Mouse (Mus musculus): Measurements from ENCODE around the gene Fam169a. TPM values are rescaled to one million over a fixed set of nuclear protein-coding genes. Genes with fewer than 3 reads are reported as not detected.
"Not testable (repeated sequence)": the region's sequence is repeated elsewhere in the genome, so short reads cannot be mapped to it uniquely, and the experiment has no call there.

Fam169a gene
- polyA plus RNA-seq, 1 experiment from 2014 or later = 0.31 TPM

DNA sequence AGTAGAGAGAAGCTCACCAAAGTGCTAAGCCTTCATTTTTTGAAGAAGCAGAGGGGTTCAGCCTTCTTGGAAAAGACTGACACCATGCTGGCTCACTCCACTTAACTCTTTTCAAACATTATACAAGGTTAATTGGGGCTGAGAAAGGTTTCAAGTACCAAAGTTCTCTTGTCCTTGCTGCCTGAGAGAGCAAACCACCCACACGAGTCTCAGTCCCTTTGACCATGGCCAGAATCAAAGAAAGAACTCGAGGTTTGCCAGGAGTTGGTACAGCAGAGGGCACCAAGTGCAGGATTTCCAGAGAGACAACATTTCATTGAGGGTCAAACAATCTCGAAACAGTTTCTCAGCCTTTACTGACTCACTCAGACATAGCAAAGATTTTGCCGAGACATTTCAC, 42.0 kb downstream of the Fam169a start:
- ChIA-PET CTCF (no interaction called here), POLR2A (no interaction called here)
- in situ Hi-C loops (cut with MboI; ENCODE audit: low pct_unique_long_range_greater_than_20kb) = no loop called here

DNA sequence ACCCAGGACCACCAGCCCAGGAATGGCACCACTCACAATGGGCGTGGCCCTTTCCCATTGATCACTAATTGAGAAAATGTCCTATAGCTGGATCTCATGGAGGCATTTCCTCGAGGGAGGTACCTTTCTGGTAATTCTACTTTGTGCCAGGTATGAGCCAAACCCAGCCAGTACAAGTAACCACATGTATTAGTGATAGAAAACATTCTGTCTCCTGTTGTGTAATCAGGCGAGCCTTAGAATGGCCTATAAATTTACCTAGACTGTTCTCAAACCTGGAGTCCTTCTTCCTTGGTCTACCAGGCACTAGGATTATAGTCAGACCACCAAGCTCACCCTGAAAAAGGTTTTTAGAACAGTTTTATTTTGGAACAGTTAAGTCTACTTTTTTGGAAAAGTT, 54.3 kb downstream of the Fam169a start:
- DNase-seq (ENCODE audit: low read depth, low spot score) (no peak), ATAC-seq (no peak)
- peaks cover 49% of the 10 kb centered on the region for H3K27me3 ChIP-seq
- POLR2A ChIA-PET = no interaction called here
- CTCF ChIA-PET = no interaction called here
- in situ Hi-C loops (cut with MboI; ENCODE audit: low pct_unique_long_range_greater_than_20kb) = no loop called here
- TF ChIP-seq CTCF (IDR thresholded peaks at IDR 0.05) = no peak

More for the DNA sequence above, 42.0 kb downstream of the Fam169a start:
- H3K27me3 ChIP-seq = peaks cover 40% of the 10 kb centered on the region
- ATAC-seq (no peak), DNase-seq (ENCODE audit: low read depth, low spot score) (no peak)
- TF ChIP-seq CTCF (IDR thresholded peaks at IDR 0.05) = no peak

DNA sequence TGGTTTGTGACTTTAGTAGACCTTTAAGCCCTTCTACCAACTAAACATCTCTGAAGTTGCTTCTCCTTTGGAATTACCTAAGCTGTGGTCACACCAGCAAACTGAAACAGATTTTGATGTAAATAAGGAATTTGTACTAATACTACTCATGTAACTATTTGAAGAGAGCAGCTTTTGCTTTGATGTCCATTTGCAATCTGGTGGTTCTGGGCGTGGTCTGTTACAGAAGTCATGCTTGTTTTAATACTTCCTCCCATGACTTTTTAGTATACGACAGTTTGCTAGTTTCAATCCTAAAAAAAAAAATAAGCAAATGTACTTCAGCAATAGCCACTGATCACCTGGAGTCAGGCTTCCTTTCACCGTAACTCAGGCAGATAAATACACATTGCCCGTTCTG, 62.6 kb downstream of the Fam169a start:
- POLR2A ChIA-PET; H3K27me3 ChIP-seq; in situ Hi-C loops (cut with MboI; ENCODE audit: low pct_unique_long_range_greater_than_20kb); DNase-seq (ENCODE audit: low read depth, low spot score); ATAC-seq; CTCF ChIA-PET: not testable (repeated sequence)

DNA sequence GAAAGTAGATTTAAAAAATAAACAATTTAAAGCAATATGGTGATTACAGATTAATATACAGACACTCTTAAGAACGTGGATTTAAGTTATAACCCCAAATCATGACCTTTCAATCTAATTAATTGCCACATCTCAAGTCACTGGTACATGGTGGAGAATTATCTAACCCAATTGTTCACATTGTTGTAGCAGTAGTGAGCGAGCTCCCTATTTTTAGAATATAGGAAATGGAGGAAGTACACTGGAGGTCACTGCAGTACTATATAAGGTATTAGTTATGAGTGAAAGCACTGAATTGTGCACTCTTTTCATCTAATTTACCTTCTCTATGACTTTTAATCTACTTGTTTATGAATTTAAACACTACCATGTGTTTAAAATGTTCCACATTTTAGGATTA, 63.3 kb downstream of the Fam169a start:
- CTCF ChIA-PET; DNase-seq (ENCODE audit: low read depth, low spot score); ATAC-seq; POLR2A ChIA-PET; in situ Hi-C loops (cut with MboI; ENCODE audit: low pct_unique_long_range_greater_than_20kb); H3K27me3 ChIP-seq: not testable (repeated sequence)

DNA sequence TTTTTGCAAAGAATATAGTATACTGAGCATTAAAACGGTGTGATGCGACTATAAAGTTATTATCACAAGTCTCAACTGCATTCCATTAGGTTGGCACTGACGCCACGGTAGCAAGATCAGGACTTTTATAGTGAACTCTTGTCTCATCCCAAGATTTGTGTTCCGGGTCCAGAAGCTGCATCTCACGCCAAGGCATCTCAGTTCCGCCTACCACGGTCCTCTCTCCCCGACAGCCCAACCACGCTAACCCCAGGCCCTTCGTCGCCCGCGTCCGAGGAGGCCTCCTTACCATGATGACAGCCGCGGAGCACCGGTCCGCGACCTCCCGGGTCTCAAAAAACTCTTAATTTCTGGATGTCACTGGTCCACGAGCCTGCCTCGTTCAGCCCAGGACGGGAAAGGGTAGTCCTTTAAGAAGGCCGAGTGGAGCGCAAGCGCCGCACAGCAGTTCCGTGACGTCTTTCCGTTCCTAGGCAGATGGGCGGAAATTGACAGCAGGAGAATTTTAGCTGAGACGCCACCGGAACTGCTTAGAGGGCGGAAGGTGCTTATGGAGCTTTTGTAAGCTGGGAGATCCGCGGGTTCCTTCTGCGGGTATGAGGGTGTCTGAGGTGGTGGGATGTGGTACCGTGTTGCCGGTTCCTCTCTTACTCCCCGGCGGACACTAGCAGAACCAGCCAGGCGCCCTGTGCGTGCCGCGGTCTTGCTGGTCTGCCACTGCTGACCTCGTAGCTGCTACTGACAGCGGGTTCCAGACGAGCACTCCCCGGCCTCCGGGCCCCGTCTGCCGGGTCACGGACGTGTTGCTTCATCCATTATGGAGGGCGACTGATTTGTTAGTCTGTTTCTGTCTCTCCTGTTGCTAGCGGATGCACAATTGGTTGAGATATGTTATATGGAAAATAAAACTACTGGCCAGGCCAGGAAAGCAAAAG, 70.6 kb downstream of the Fam169a start, which contains the start of the genes Gfm2 and Nsa2:
TSS of gene Gfm2 (plus strand) at position 472 of the 935 bp plus-strand sequence.
TSS of gene Nsa2 (minus strand) at position 472 of the 935 bp plus-strand sequence.
- peak; percentile 95 for ATAC-seq
- POLR2A ChIA-PET = interaction anchor here (0.9 kb wide), 1 partner anchor 16 kb away, joined by 3 read pairs; no protein-coding TSS in a partner anchor
- DNase-seq (ENCODE audit: low read depth, low spot score) = peak; percentile 67
- CTCF ChIA-PET = interaction anchor here (1.2 kb wide), 2 partner anchors 9 to 14 kb away, joined by 3 read pairs; no protein-coding TSS in a partner anchor
- TF ChIP-seq CTCF (IDR thresholded peaks at IDR 0.05) = no peak
- in situ Hi-C loops (cut with MboI; ENCODE audit: low pct_unique_long_range_greater_than_20kb) = no loop called here
- no peaks in the 10 kb centered on the region for H3K27me3 ChIP-seq

DNA sequence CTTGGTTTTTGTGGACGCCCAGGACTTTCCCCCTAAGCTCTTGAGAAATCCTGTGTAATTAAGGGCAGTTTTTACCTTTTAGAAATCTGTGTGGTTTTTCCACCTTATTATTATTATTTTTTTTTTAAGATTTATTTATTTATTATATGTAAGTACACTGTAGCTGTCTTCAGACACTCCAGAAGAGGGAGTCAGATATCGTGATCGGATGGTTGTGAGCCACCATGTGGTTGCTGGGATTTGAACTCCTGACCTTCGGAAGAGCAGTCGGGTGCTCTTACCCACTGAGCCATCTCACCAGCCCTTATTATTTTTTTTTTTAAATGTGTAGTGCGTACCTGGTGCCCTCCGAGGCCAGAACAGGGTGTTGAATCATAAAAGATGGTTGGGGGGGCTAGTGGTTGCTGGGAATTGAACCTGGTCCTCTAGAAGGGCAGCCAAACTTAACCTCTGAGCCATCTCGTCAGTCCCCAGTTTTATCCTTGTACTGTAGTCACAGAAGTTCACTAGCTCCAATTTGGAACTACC, 71.4 kb downstream of the Fam169a start:
- H3K27me3 ChIP-seq; DNase-seq (ENCODE audit: low read depth, low spot score); ATAC-seq; in situ Hi-C loops (cut with MboI; ENCODE audit: low pct_unique_long_range_greater_than_20kb): not testable (repeated sequence)
- ChIA-PET POLR2A (interaction anchor here (0.7 kb wide), 2 partner anchors 38 to 352 kb away, joined by 5 read pairs; no protein-coding TSS in a partner anchor), CTCF (interaction anchor here (1.2 to 1.4 kb wide), 2 partner anchors 11 to 15 kb away, joined by 3 read pairs; no protein-coding TSS in a partner anchor)
- TF ChIP-seq CTCF (IDR thresholded peaks at IDR 0.05) = peak; percentile 17

DNA sequence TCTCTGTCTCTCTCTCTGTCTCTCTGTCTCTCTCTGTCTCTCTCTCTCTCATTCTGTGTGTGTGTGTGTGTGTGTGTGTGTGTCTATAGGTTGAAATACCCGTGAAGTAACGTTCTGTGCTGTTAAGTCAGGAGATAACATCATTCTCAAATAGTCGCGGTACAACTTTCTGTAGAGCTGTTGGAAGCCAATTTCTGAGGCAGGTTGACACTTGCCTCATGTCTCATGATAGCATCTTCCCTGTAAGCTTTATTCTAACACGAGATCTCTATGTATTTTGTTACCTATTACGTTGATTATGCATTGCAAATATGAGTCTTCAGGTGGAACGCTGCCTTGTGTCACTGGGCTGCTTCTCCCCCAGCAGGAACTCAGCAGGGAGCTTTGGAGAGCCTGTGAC, 75.2 kb downstream of the Fam169a start:
- ATAC-seq (no peak), DNase-seq (ENCODE audit: low read depth, low spot score) (no peak)
- ChIA-PET POLR2A (no interaction called here), CTCF (no interaction called here)
- TF ChIP-seq CTCF (IDR thresholded peaks at IDR 0.05) = no peak
- H3K27me3 ChIP-seq = no peaks in the 10 kb centered on the region
- in situ Hi-C loops (cut with MboI; ENCODE audit: low pct_unique_long_range_greater_than_20kb) = no loop called here

DNA sequence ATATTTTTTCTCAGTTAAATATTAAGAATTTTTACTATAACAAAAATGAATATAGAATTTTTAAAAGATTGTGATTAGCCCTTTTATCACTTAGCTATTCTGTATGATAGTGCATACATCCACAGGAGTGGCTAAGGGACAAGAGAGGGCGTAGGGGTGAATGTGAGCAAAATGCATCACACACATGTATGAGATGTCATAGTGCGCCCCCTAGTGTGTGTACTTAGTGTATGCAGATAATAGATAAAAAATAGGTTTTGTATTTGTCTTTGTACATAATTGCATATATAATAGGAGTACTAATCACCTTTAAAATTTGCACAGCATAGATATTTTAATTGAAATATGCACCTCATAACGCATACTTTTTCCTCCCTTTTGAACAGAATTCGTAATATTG, 78.7 kb downstream of the Fam169a start:
- ChIA-PET CTCF (interaction anchor here (1.0 to 1.5 kb wide), 3 partner anchors 8 to 13 kb away, joined by 3 to 4 read pairs (median 3); partner anchors contain the start of genes Gfm2 and Nsa2), POLR2A (no interaction called here)
- ATAC-seq (no peak), DNase-seq (ENCODE audit: low read depth, low spot score) (no peak)
- H3K27me3 ChIP-seq = no peaks in the 10 kb centered on the region
- in situ Hi-C loops (cut with MboI; ENCODE audit: low pct_unique_long_range_greater_than_20kb) = no loop called here
- TF ChIP-seq CTCF (IDR thresholded peaks at IDR 0.05) = peak; percentile 70

DNA sequence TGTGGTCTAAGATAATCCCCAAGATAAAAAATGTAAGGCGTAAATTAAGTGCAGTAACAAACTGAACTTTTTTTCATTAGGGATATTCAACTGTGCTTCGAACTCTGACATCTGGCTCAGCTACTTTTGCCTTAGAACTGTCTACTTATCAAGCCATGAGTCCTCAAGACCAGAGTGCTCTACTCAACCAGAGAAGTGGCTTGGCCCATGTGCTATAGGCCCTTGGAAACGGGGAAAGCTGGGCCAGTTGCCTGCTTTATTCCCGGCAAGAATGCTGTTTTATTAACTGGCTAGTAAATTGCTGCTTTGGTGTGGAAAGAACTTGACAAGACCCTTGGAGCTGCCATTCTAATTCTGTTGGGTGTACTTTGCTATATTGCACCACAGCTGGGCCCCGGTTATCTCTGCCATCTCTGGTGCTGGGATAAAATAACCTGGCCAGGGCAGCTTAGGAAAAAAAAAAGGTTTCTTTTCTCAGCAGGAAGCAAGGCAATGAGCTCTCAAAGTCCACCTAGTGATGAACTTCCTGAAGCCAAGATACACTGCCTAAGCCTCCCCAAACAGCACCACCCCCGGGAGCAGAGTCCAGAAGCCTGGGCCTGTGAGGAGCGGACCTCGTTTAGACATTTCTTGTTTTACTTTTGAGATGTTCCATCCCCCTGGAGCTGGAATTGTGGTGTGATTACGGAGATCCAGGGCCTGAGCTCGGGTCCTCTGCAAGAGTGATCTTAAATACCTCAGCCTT, 108.6 kb downstream of the Fam169a start:
- no peak for ATAC-seq
- POLR2A ChIA-PET = no interaction called here
- CTCF ChIA-PET = interaction anchor here (1.4 to 1.9 kb wide), 2 partner anchors 9 to 10 kb away, joined by 4 to 5 read pairs; no protein-coding TSS in a partner anchor

DNA sequence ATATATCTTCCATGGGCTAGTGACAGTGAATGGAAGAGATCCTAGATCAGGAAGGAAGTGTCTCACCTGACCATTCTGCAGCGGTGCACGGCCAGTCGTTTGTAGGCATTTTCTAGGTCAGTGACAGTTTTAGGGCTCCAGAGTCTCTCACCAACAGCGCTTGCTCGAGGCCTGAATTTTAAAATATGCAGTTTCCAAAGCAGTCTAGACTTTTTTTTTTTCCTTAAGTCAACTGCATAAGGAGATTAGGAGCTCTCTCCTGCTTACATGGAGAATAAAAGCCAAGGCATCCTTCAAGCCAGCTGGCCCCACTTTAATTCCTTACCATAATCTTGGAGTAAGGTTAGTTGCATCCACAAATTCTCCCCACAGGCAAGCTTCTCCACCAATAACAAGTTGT, 109.6 kb downstream of the Fam169a start:
- TF ChIP-seq CTCF (IDR thresholded peaks at IDR 0.05) = no peak
- ChIA-PET CTCF (interaction anchor here (0.7 kb wide), 1 partner anchor 11 kb away, joined by 3 read pairs; no protein-coding TSS in a partner anchor), POLR2A (interaction anchor here (0.5 kb wide), 1 partner anchor 38 kb away, joined by 5 read pairs; no protein-coding TSS in a partner anchor)
- H3K27me3 ChIP-seq = no peaks in the 10 kb centered on the region
- no peak for ATAC-seq
- DNase-seq (ENCODE audit: low read depth, low spot score) = no peak
- in situ Hi-C loops (cut with MboI; ENCODE audit: low pct_unique_long_range_greater_than_20kb) = no loop called here

More for the DNA sequence above, 108.6 kb downstream of the Fam169a start:
- in situ Hi-C loops (cut with MboI; ENCODE audit: low pct_unique_long_range_greater_than_20kb) = no loop called here
- TF ChIP-seq CTCF (IDR thresholded peaks at IDR 0.05) = no peak
- no peaks in the 10 kb centered on the region for H3K27me3 ChIP-seq
- DNase-seq (ENCODE audit: low read depth, low spot score) = no peak

Measured in Patski (cell line).